Mouse (Mus musculus) left cerebral cortex, postnatal 36 days (tissue): ENCODE data around the gene Capn1. TPM values are rescaled to one million over a fixed set of nuclear protein-coding genes. Genes with fewer than 3 reads are reported as not detected.
A peak's percentile ranks its signal among the peaks of the same experiment; 100 is the strongest.

Source experiments
- DNase-seq, 2 experiments: peaks; one replicate each; pipeline ENCODE4 v3.0.0; 2021 to 2022; ENCODE audit warnings: low spot score in 2 of 2, mixed read lengths in 1 of 2
- intact Hi-C: fragments of 180-260 bp; cut with DNase I; formaldehyde crosslinking; loops from one replicate; pipeline ENCODE4 v1.15.1; 2025
- total RNA-seq, 2 experiments: library from RNA; stranded (reverse); gene quantifications; 2 replicates each; pipeline ENCODE4 v1.2.3; 2021

Gene Capn1
- 10 to 100 TPM; 19.6 to 20.9 TPM for total RNA-seq

- intact Hi-C loops: loop anchor here (5.0 kb wide), 1 partner anchor 93 kb away; the partner anchor contains the start of gene Cdc42ep2
- DNase-seq: peak; percentile 74 to 81
Measured at GRCm38 (mm10) chr19:6015511-6016315, at the start of gene Capn1. Gene Capn1, minus strand, starts transcription at chr19:6015897.

DNA sequence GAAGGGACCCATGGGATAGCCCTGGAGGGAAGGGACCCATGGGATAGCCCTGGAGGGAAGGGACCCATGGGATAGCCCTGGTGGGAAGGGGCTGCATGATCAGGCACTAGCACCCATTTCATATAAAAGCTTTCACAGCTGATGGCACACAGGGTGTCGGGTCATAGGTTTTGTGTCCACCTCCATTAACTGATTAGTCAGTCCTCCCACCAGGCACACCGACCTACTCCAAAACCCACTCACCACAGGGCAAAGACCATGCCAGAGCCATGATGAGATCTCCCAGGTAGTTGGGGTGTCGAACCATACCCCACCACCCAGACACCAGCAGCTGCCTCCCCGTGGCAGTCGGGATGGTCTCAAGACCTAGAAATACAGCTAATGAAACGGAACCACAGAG is 47.4 kb upstream of the Capn1 start:
- DNase-seq: no peak
- intact Hi-C loops: no loop called here

DNA sequence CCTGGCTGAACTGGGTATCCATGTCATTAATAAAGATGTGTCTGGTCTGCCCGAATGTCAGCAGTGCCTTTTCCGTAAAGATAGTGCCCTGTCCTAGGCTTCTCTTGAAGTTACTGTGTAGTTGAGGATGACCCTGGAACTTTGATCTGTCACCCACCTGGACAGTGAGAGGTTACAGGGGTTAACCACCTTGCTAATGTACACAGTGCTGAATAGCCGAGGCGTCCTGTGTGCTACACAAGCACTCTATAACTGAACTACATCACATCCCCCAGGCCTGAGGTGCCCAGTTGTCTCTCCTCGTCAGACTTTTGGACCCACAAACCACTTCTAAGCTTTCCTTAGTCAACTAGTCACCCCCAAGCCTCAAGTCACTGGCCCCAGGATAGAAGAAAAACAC is 46.7 kb upstream of the Capn1 start:
- intact Hi-C loops: no loop called here
- no peak for DNase-seq

DNA sequence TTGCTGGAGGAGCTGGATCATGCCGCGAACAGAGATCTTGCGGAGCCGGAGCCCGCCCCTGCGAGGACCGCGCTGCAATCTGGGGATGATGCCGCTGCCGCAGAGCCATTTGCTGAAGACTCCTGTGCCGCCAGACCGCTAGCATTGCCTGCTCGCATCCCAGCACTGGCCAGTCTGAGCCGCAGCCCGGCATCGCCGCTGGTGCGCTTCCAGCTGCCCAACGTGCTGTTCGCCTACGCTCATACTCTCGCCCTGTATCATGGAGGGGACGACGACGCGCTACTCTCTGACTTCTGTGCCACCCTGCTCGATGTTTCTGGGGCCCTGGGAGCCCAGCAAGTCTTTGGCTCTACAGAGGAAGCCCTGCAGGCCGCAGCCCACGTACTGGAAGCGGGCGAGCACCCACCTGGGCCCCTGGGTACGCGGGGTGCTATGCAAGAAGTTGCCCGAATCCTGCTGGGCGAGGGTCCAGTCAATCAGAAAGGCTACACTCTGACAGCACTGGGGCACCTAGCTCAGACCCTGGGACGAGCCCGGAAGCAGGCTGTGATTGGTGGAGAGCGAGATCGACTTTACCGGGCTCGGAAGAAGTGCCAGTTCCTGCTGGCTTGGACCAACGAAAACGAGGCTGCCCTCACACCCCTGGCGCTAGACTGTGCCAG is 46.1 kb upstream of the Capn1 start:
- DNase-seq: peak; percentile 57 to 65
- intact Hi-C loops: no loop called here

GRCm38 (mm10) chr19:6061021-6061533 is 45.4 kb upstream of the Capn1 start, which contains the start of gene Znhit2:
Gene Znhit2, plus strand, starts transcription at chr19:6061192.
- intact Hi-C loops: no loop called here
- peak; percentile 93 to 94 for DNase-seq

GRCm38 (mm10) chr19:6058966-6059365 is 43.3 kb upstream of the Capn1 start:
- intact Hi-C loops: no loop called here
- no peak for DNase-seq

- intact Hi-C loops: no loop called here
- no peak for DNase-seq
Measured at GRCm38 (mm10) chr19:6058513-6058912, 42.8 kb upstream of the Capn1 start.

GRCm38 (mm10) chr19:6057313-6058096 is 41.8 kb upstream of the Capn1 start, which contains the start of the genes Mrpl49 and Fau:
Gene Mrpl49, minus strand, starts transcription at chr19:6057785.
Gene Fau, plus strand, starts transcription at chr19:6057844.
- intact Hi-C loops: loop anchor here (2.0 kb wide), 1 partner anchor 27 kb away; the partner anchor contains the start of genes Cdca5 and Zfpl1
- DNase-seq: peak; percentile 99

- intact Hi-C loops: loop anchor here (2.0 kb wide), 1 partner anchor 28 kb away; the partner anchor contains the start of genes Cdca5 and Zfpl1
- DNase-seq: no peak
Measured at GRCm38 (mm10) chr19:6056696-6057095, 41.0 kb upstream of the Capn1 start.

GRCm38 (mm10) chr19:6054296-6054695 is 38.6 kb upstream of the Capn1 start:
- no peak for DNase-seq
- intact Hi-C loops: loop anchor here (5.0 kb wide), 1 partner anchor 337 kb away; no protein-coding TSS in a partner anchor

- intact Hi-C loops: loop anchor here (5.0 kb wide), 1 partner anchor 335 kb away; no protein-coding TSS in a partner anchor
- no peak for DNase-seq
Measured at GRCm38 (mm10) chr19:6052516-6052915, 36.8 kb upstream of the Capn1 start.

DNA sequence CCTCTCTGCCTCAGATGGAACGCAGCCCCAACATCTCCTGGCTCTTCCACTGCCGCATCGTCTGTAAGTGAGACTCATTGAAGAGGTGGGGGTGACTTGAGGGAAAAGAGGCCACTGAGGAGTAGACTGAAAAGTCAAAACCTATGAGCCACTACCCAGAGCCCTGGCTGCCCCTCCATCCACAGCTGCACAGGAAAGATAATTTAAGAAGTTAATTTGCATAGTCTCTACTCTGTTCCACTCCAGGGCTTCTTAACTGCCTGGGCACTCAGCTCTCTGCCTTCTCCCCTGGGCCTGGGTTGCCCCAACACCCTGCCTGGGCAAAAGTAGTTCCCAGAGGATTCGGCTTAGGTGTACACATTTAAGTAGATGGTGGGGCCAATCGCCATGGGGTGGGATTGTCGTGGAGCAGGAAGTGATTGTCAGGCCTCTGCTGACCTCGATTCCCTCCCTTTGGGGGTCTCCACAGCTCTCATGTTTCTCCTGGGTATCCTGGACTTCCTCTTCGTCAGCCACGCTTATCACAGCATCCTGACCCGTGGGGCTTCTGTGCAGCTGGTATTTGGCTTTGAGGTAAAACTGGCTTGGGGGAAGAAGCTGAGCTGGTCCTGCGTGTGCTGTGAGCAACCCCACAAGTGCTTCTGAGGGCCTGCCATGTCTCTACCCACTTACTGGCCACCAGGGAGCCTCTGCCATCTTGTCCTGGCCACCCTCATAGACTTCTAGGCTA is 33.1 kb upstream of the Capn1 start:
- intact Hi-C loops: no loop called here
- DNase-seq: no peak

- no peak for DNase-seq
Measured at GRCm38 (mm10) chr19:6047899-6048166, 32.1 kb upstream of the Capn1 start.

GRCm38 (mm10) chr19:6047154-6047898 is 31.6 kb upstream of the Capn1 start:
- intact Hi-C loops: no loop called here
- no peak for DNase-seq

More at GRCm38 (mm10) chr19:6047899-6048166, 32.1 kb upstream of the Capn1 start:
- intact Hi-C loops: no loop called here

DNA sequence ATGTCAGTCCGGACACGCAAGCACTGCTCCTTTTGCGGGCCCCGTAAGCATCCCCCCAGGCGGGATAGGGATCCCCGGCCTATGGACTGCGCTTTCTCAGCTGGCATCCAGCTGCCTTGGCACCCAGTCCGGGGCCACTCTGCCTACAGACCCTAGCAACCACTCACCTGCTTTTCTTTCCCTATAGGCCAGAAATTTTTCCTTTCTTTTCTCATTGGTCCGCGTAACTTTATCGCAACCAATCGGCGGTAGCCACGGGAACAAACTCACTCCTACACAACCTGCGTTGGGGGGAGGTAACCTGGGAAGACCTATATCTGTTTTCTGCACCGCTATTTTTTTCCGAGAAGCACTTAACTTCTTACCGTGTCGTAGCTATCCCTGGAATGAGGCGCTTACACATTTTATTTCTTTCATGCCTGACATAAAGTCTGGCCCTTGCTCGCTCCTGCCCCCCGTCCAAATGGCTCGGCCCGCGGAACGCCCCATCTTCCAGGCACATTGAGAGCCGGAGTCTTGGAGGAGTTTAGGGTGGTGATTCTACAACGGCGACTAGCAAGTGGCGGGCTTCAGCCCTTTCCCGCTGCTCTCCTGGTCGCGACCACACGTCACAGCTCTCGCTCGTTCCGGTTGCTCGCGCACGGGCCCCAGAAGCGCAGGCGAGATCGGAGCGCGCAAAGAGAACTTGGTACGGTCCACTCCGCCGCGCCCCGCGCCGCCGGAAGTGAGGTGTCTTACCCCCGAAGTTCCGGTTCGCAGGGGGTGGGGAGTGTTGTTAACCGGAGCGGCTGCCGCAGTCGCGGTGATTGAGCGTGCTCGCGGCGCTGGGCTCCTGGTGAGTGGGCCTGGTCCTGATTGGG is 30.8 kb upstream of the Capn1 start, which contains the start of gene Syvn1:
Syvn1 (plus strand) TSS at position 283 of the 860 bp plus-strand sequence.
- intact Hi-C loops: loop anchor here (1.0 kb wide), 1 partner anchor 38 kb away; the partner anchor contains the start of genes Cdca5 and Zfpl1

DNA sequence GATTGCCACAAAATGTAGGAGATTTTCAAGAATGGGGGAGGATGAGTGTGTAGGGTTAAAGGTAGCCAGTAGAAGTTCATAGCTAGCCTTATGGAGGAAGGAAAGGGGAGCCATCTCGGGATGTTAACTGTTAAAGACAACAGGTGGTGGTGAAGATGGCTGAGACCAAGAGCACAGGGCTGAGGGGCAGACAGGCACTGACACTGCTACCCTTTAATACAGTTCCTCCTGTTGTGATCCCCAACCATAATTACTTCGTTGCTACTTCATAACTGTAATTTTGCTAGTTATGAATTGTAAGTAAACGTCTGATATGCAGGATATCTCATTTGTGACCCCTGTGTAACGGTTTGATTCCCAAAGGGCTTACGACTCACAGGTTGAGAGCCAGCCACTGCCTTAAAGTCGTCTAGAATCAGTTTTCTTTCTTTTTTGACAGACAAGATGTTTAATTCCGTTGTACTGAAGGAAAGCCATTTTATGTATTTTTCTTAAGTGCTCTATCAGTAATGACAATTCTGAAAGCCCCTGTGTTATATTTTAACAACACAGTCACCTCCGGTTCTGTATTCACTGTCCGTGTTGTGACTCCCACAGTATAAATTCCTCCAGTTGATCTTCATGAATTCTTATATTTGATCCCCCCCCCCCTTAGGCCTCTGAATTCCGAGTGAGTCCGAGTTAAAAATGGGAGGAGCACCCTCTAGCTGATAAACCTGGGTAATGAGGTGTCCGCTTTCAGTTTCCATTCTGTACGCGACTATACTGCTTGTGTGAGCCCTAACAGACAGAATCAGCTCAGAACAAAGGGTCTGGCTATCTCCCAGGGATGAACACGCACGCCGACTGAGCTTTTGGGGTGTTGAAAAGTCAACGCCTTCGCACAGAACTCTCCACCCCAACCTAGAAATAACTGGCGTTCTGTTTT is 29.9 kb upstream of the Capn1 start:
- DNase-seq: no peak
- intact Hi-C loops: loop anchor here (1.0 to 2.0 kb wide), 2 partner anchors 39 to 81 kb away; partner anchors contain the start of genes Cdca5, Pola2 and Zfpl1

More for the DNA sequence above, 30.8 kb upstream of the Capn1 start, which contains the start of gene Syvn1:
- DNase-seq: peak; percentile 92
